Mouse (Mus musculus) spleen, postnatal 4 days (tissue): ENCODE measurements around the gene Fam174a.
A peak's percentile ranks its signal among the peaks of the same experiment; 100 is the strongest.

Experiments
- DNase-seq, 2 experiments: peaks; one replicate each; pipeline ENCODE4 v3.0.0; 2022; ENCODE audit warnings: low spot score in 2 of 2

Gene Fam174a

DNA sequence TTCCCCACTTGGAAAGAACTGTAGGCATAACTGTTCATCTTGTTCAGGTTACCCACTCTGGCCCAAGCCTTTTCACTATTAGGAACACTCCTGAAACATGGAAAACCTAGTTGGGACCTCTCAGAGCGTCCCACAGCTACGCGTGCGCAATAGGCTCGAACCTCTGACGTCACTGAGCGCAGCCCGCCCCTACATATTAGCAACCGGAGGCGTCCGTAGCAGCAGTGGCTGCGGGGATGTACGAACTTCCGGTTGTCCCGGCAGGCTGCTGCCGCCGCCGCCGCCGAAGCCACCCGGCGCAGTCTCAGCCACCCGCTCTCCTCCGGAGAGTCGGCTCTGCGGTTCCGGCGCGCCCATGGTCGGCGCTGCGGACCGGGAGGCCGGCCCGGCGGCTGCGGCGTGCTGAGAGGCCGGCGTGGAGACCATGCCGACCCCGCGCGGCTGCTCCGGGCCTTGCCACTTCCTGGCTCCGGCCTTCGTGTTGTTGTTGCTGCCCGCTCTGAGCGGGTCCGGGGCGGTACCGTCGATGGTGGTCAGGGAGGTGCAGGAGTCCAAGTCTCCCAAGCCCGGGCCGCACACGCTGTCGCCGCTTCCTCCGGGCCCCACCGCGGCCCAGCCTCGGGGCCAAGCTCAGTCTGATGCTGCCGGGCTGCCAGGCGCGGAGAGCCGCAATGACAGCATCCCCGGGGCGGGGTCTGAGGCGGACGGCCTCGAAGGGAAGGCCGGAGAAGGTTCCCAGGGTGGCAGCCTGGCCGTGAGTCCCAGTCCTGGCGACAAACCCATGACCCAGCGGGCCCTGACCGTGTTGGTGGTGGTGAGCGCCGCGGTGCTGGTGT is at the start of gene Fam174a:
Gene Fam174a, plus strand, starts transcription at position 231 of the 836 bp plus-strand sequence.
- DNase-seq = peak; percentile 85 to 90

DNA sequence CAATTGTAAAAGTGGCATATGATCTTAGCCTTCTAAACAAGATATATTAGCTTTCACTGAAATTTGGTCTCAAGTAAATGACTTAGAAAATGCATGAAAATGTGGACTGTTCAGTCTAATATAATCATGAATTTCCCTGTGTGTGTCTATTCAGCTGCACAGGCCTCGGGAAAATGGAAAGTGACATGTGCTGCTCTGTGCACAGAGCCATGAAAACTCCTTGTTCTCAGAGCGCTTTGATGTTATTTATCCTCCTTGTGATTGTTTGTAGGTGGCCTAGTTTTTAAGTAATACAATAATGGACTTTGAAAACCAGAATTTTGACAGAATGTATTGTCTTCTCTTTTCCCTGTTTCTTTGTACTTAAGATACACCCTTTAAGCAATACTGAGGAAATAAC is 49.6 kb upstream of the Fam174a start:
- DNase-seq = no peak

DNA sequence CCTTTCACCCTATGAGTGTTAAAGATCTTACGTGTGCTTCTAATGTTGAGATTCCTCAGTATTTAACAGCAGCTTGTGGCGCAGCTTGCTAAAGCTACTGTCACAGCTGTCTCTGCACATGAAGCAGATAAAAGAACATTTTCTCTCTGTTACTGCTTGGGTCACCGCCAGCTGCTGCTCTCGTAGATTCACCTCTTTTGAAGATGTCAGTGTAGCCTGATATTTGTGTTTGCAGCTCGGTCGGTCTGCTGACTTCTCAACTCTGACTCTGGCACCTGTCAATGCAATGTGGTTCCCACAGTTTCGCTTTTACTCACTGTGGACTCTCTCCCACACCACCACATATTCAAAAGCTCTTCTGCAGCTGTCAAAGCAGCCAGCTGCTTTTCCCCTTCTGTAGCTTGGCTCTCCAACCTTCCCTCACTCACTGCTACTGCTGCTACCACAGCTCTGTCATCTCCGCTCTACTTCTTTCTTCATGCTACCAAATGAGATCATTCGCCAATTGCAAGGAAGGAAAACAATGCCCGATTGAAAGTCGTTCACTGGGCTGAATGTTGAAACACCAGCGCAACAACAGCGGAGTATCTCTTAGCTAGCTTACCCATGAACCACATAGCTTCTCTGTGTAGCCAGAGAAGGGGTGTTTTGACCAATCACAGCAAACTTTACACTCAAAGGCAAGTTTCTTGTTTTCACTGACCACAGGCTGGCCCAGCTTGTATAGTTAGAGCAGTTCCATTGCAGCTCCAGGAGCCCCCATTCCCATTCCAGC is 45.3 kb upstream of the Fam174a start:
- DNase-seq = peak in 1 of 2 experiments; percentile 12

DNA sequence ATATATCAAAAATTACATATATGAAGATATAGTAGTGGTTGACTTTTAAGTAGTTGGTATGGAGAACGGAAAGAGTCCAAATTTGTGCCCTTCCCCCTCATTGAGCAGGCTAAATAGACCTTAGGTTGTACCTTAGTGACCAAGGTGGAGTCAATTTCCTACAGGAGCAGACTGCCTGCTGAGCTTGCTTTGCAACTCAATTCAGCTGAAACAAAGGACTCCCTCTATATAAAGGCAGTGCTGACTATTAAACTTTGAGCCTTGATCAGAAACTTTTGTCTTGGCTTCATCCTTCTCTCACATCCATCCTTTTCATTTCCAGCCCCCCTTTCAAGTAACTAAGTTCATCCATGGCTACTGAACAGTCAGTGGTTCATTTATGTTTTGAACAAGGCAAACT is 40.1 kb upstream of the Fam174a start:
- DNase-seq = no peak

DNA sequence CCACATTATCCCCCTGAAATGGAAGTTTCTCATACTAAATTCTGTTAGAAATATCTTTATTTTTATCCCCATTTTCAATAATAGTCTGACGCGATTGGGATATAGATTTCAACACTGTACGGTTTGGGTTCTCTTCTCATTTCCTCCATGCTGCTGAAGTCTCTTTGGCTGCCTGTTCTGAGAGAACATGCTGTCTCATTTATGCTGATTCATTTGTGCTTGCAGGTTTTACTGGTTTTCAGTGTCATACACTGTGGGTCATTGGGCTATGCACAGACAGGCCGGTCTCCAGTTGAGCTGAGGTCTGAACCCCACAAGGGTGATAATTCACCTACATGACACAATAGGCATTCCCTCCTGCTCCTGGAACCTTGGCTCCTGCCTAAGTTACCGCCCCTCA is 5.1 kb upstream of the Fam174a start:
- no peak for DNase-seq

DNA sequence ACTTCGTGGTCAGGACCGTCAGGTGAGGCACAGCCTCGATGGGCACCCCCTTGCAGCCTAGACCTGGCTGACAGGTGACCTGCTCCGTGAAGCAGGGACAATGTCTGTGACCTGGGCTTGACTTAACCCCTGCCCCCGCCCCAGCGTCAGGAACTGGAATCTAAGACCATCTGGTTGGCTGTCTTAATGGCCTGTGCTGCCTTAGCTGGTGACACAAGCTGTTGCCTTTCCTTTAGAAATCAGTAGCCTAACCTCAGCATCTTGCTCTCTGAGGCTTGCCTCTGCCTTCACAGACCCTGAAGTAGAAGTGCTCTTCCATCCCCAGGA is 769 bp downstream of the Fam174a start:
- no peak for DNase-seq

DNA sequence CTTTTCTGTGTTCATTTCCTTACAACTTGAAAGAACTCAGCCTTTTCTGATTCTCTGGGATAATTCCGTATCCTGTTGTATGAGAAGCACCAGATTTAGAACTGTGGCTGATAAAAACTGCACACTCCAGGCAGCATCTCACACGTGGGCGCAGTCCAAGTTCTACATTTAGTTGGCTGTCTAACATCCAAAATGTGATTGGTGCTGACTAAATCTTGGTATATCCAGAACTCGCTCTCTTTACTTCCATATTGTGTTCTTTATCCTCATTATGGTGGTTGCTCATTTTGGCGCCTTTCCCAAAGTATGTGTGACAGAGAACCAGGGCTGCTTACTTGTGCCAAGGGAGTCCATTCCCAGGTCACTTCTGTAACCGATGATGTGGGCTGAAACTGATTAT is 2.6 kb downstream of the Fam174a start:
- DNase-seq = no peak

DNA sequence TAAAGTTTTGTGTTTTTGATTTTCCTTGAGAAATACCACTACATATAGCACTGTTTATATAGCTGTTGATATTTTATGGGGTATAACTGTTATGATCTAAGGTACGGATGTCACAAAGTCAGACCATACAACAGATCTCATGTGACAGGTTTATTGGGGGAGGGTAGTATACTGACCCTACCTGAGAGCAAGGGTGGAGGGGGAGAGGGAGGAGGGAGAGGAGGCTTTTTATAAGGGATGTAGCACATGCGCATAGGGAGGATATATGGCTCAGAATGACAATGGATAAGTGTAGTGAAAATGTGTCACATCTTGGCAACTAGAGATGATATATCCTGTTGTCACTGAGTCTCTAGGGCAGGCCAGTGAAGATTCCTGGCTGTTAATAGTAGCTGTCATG is 8.8 kb downstream of the Fam174a start:
- DNase-seq = no peak

DNA sequence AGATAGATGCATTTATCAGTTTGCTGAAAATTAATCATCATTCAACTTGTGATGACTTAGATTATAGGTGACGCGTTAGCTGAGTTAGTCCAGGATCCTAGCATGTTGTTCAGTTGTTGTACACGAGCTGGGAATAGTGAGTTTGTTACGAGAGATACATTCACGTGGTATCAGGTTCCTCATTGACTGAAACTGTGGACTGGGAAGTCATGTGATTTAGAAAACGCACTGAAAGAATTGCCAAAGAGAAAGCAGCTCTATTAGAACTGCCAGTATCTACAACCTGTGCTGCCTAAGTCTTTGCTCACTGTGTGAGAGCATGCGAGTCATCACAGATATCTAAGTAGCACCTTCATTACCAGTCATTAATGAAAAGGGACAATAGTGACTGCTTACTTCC is 9.6 kb downstream of the Fam174a start:
- DNase-seq = no peak

DNA sequence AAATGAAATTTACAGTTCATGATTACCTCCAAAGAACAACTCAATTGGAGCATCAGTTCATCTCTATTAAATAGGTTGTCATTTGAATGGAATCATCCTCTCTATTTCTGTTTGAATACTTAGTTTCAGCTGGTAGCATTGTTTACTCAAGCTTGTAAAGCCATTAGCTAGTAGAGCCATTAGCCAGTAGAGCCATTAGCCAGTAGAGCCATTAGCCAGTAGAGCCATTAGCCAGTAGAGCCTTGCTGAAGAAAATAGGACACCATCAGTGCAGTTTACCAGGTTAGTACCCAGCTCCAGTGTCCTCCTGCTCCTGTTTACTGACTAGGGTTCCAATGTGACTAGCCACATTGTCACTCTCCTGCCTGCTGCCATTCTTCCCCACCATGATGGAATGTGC is 13.4 kb downstream of the Fam174a start:
- DNase-seq = no peak

DNA sequence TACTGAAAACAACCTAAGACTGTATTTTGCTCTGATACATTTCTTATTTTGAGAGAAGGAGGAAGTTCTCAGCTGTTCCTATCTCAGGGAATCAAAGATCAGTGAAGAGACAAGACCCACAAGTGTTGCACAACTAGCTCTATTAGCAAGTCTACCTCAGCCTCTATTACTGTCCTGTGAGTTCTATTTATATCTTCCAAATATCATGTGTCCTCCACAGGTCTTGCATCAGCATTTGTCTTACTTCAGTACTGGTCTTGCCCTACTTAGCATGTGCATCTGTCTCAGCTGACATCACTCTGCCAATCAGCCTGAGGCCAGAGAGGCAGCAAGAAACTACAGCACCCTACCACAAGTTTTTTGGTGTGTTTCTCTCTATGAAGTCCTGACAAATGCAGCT is 26.2 kb downstream of the Fam174a start:
- DNase-seq = no peak

DNA sequence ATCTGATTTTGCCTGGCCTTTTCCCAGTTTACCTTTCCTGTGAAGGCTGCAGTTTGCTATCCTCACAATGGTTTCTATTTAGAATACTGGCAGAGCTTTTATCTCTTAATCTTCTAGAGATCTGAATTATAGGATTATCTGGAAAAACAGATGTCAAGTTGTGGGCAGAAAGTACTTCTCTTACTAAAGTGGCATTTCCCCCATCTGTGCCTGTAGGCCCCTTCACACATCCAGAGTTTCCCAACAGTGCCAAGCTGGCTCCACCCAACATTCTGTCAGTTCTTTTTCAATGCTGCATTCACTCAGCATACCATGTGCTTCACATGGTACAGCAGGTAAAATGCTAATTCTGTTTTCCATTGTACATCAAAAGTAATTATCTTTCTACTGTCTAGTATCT is 28.8 kb downstream of the Fam174a start:
- no peak for DNase-seq

DNA sequence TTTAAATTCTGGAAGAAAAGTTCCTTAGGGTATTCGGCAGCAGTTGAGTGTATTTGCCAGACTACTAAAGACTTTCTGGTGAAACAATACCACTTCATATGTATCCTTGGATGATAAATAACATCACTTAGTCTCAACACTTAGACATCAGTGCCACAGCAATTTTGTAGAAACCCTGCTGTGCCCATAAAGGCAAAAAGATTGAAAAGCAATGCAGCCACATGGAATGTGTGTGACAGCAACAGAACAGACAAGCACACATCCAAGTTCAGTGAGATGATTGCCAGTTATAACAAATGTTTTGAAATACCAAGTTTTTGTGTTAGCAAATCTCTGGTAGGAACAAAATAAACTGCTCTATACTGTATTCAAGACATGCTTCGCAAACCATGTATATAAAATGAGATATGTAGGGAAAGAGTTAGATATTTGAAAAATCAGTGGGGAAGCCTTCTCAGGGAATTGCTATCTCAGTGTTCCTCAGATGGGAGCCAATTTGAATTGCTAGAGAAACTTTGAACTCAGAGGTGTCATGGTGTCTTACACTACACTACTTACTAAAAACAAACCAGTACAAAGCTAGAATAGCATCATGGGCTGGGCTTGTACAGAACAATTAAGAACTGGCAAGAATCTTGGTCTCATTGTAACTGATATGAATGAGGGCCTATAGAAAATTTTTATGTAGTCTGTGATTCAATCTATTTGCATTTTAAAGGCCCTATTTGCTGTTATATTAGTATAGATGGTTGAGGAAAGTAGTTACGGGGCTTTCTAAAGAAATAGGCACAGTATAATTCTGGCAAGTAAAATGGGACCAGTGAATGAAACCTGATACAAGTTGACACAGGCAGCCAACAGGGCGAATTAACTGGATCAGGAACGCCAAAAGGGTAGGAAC is 30.4 kb downstream of the Fam174a start:
- DNase-seq = no peak

DNA sequence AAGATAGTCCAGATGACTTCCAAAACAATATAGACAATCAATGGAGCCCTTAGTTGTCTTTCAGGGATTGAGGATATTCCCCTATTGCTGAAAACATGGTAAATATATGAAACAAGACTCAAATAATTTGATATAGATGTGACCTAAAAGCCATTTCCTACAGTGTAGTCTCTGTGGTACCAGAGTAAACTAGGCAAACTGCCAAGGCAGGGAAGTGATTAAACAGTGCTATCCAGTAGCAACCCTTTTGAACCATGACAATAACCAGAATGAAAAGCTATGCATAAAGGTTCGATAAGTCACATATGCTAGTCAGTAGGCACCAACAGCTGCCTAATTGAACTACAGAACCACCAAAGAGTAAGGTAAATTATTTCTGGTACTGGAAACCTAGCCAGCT is 40.7 kb downstream of the Fam174a start:
- no peak for DNase-seq

DNA sequence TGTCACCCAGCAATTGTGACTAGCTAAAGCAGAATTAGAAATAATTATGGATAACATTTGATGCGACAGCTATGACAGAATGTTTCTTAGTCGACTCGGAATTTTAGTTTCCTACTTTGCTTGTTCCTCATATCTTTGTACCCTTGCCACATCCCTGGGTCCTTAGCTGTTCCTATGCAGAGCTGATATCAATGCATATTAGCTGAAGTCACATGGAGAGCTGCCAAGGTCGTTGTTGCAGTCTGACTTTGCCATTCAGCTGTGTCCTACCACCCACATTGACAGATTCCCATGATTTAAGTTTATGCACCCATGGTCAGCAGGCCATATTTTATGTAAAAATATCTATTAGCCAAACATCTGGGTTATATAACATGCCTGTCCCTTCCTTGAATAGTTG is 43.5 kb downstream of the Fam174a start:
- DNase-seq = no peak

DNA sequence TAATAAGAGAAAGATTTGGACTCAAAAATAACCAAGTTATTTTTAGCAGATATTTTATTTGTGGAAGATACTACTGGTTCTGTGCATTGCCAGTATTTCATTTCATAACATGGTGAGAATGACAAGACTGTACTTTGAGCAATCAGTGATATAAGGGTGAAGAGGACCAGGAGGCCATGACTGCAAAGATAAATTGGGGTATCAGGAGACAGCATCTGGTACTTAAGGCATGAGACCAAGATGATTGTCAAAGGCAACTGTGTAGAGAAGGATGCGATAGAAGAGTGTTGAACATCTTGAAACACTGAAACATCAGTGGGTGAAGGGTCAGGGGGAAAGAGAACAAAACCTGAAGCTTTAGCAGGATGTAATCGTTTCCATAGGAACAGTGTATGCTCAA is 50.3 kb downstream of the Fam174a start:
- no peak for DNase-seq

DNA sequence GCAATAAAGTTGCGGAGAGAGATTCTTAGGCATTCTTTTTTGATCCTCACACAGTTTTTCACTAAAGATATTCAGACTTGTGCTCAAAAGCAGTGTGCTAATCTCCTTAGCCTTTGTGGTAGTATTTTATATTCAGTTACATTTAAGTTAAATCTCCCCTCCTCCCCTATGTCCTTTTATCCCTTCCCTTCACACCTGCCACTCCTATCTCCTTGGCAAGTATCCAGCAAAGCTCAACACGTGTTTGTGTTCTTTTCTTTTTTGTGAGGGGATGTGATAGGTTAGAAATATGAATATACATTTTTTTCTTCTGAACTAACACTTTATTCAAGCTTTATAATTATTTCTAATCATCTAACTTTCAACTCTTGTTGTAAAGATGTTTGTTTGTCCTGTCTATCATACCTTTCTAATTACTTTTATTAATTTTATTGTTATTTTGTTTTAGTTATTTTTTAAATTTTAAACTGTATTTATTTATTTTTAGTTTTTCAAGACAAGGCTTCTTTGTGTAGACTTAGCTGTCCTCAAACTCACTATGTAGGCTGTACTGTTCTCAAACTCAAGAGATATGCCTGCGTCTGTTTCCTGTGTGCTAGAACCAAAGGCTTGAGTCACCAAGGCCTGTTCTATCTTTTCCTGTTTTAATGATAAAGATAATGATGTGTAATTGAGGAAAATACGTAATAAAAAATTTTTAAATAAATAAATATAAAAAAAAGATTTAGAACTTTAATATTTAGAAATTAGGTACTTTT is 53.4 kb downstream of the Fam174a start:
- DNase-seq = no peak

DNA sequence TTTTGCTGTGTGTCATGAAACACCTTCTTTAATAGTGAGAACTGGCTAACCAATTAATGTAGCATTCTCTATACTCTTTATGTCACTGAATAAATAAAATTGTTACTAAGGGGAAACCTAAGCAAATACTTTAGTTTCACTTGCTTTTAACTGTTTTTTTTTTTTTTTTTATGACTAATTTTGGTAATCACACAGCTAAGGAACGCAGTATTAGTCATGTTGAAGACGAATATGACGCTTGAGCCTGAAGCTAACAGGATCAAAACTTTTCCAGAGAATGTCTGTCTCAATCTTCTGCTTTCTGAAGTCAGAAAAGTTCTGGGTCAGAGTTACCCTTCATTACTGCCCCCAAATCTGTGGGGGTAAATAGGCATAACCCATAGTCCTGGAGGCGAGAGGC is 54.3 kb downstream of the Fam174a start:
- no peak for DNase-seq

DNA sequence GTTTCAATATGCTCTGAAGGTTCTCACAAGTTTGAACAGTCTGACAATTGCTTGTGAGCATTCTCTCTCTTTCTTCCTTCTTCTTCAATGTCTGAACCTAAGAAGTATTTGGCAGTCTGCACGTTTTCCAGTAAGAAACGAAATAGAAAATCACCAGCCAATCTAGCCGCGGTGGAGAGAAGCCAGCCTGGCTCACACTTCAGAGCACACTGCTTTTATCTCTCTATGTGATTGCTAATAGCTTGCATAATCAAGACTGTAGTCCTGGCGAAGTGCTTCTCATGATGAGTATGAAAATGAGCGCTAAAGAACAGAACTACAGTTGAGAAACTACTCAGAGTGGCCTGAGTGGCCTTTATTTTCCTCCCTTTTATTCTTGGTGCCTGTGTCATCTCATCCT is 62.0 kb downstream of the Fam174a start:
- no peak for DNase-seq

DNA sequence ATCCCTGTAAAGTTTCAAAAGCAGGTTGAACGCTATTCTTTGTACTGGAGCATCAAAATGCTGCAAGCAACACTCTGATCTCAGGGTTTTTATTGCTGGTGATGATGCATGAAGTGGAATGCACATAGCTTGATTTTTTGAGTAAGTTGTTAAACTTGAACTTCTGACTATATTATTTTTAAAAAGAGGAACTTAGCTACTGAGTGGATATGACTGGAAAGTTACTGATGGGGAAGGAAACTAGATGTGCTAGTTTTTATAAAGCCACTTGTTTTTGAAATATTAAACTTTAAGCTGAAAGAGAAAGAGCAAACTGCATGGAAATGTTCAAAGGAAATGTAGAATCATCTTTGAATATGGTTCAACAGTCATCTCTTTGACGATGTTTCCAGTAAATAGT is 67.6 kb downstream of the Fam174a start:
- DNase-seq = no peak
